Mouse (Mus musculus) heart, postnatal 0 days (tissue): ENCODE measurements at regions not wholly inside any gene's neighbourhood (a gene's known extent, or its start where the extent isn't known, plus 50 kb on each side); places are given as distances from the start of the nearest gene placed in this dataset.

ENCODE experiments used
- ATAC-seq: fragments of 200-750 bp; cut with Nextera tagmentation; 2 replicates; pipeline ENCODE4 v1.8.0; 2017; ENCODE audit warnings: low read depth, moderate number of reproducible peaks, moderate library complexity; ENCODE audit not compliant: insufficient read depth
- DNase-seq: peaks from one replicate; pipeline ENCODE4 v3.0.0-alpha.2; 2016; ENCODE audit warnings: low spot score
- H3K27ac ChIP-seq: fragments of 300-500 bp; sonication (generic); 2 replicates; pipeline ENCODE4 v1.5.1; 2014; ENCODE audit warnings: low read depth, mild to moderate bottlenecking
- H3K27me3 ChIP-seq: fragments of 300-500 bp; sonication (generic); 2 replicates; pipeline ENCODE4 v1.6.1; 2014; ENCODE audit warnings: low read length, mixed read lengths; ENCODE audit not compliant: control insufficient read depth, insufficient read depth
- H3K36me3 ChIP-seq: fragments of 300-500 bp; sonication (generic); replicated peaks from 2 replicates; pipeline ENCODE4 v1.6.1; 2014; ENCODE audit warnings: low read length, mixed read lengths; ENCODE audit not compliant: control insufficient read depth, insufficient read depth
- H3K4me1 ChIP-seq: fragments of 300-500 bp; sonication (generic); 2 replicates; pipeline ENCODE4 v1.6.1; 2014; ENCODE audit warnings: antibody characterized with exemption; ENCODE audit not compliant: control insufficient read depth, insufficient read depth
- H3K4me2 ChIP-seq: fragments of 300-500 bp; sonication (generic); 2 replicates; pipeline ENCODE4 v1.6.1; 2014; ENCODE audit warnings: low read depth, mild to moderate bottlenecking, low read length, moderate library complexity
- H3K4me3 ChIP-seq: fragments of 300-500 bp; sonication (generic); 2 replicates; pipeline ENCODE4 v1.5.1; 2014; ENCODE audit warnings: low read depth, low read length
- H3K9ac ChIP-seq: fragments of 300-500 bp; sonication (generic); replicated peaks from 2 replicates; pipeline ENCODE4 v1.6.1; 2014; ENCODE audit warnings: low read depth, low read length, mixed read lengths
- H3K9me3 ChIP-seq: fragments of 300-500 bp; sonication (generic); replicated peaks from 2 replicates; pipeline ENCODE4 v1.6.1; 2016; ENCODE audit warnings: low read length; ENCODE audit not compliant: control insufficient read depth
- CTCF ChIP-seq: IDR thresholded peaks from 2 replicates; pipeline ENCODE4 v1.5.1; 2016; ENCODE audit warnings: antibody characterized with exemption, control low read depth, low read depth
- EP300 ChIP-seq: IDR thresholded peaks from 2 replicates; pipeline ENCODE4 v1.6.1; 2016; ENCODE audit warnings: antibody characterized with exemption, low read depth
- WGBS: fragments of 180-500 bp; shearing (Covaris S2); extraction: QIAGEN DNeasy Blood & Tissue Kit; methylation state at CpG from one replicate; pipeline ENCODE4 v1.1.7; 2014; 5-methylcytosine and 5-hydroxymethylcytosine counted together

GRCm38 (mm10) chr12:92418458-92418857 is 569.5 kb upstream of the Sel1l start:
- no peaks in the 10 kb centered on the region for H3K36me3 ChIP-seq
- ATAC-seq, result no peak
- no peak overlapping the region for H3K4me3 ChIP-seq
- WGBS, result 73% methylated on average over 4 of the region's 4 CpGs
- H3K27me3 ChIP-seq, result no peaks in the 10 kb centered on the region
- no peaks in the 10 kb centered on the region for H3K4me1 ChIP-seq
- no peaks in the 10 kb centered on the region for H3K9me3 ChIP-seq
- TF ChIP-seq EP300 (no peak), CTCF (no peak)
- H3K27ac ChIP-seq, result no peak overlapping the region
- no peak for DNase-seq
- H3K4me2 ChIP-seq, result no peak overlapping the region
- H3K9ac ChIP-seq, result no peak overlapping the region

GRCm38 (mm10) chr12:92405506-92405905 is 556.5 kb upstream of the Sel1l start:
- H3K4me3 ChIP-seq, result no peak overlapping the region
- ATAC-seq (no peak), DNase-seq (no peak)
- no peaks in the 10 kb centered on the region for H3K9me3 ChIP-seq
- H3K4me1 ChIP-seq, result no peaks in the 10 kb centered on the region
- no peak overlapping the region for H3K4me2 ChIP-seq
- H3K27ac ChIP-seq, result no peak overlapping the region
- H3K36me3 ChIP-seq, result no peaks in the 10 kb centered on the region
- H3K9ac ChIP-seq, result no peak overlapping the region
- no peak for TF ChIP-seq EP300
- TF ChIP-seq CTCF, result no peak
- H3K27me3 ChIP-seq, result no peaks in the 10 kb centered on the region

- H3K27me3 ChIP-seq, result no peaks in the 10 kb centered on the region
- H3K4me2 ChIP-seq, result no peak overlapping the region
- no peak overlapping the region for H3K27ac ChIP-seq
- ATAC-seq (no peak), DNase-seq (no peak)
- WGBS, result 36% methylated on average over 1 of the region's 1 CpGs
- no peaks in the 10 kb centered on the region for H3K9me3 ChIP-seq
- no peaks in the 10 kb centered on the region for H3K4me1 ChIP-seq
- no peak overlapping the region for H3K9ac ChIP-seq
- H3K36me3 ChIP-seq, result no peaks in the 10 kb centered on the region
- H3K4me3 ChIP-seq, result no peak overlapping the region
- TF ChIP-seq EP300 (no peak), CTCF (no peak)
These were observed 552.0 kb upstream of the Sel1l start for GRCm38 (mm10) chr12:92400987-92401386.

- no peaks in the 10 kb centered on the region for H3K4me1 ChIP-seq
These were observed 537.2 kb upstream of the Sel1l start for GRCm38 (mm10) chr12:92386195-92386594.

GRCm38 (mm10) chr12:92384266-92384937 is 535.4 kb upstream of the Sel1l start:
- DNase-seq (no peak), ATAC-seq (no peak)
- no peak overlapping the region for H3K4me2 ChIP-seq
- no peak for TF ChIP-seq EP300
- H3K4me3 ChIP-seq, result no peak overlapping the region
- no peak overlapping the region for H3K27ac ChIP-seq
- H3K9ac ChIP-seq, result no peak overlapping the region
- H3K36me3 ChIP-seq, result no peaks in the 10 kb centered on the region
- no peaks in the 10 kb centered on the region for H3K4me1 ChIP-seq
- H3K27me3 ChIP-seq, result no peaks in the 10 kb centered on the region
- WGBS, result 27% methylated on average over 5 of the region's 5 CpGs
- no peaks in the 10 kb centered on the region for H3K9me3 ChIP-seq

More at GRCm38 (mm10) chr12:92386195-92386594, 537.2 kb upstream of the Sel1l start:
- Histone ChIP-seq H3K4me3 (no peak overlapping the region), H3K36me3 (no peaks in the 10 kb centered on the region), H3K4me2 (no peak overlapping the region), H3K9ac (no peak overlapping the region), H3K27me3 (no peaks in the 10 kb centered on the region), H3K9me3 (no peaks in the 10 kb centered on the region), H3K27ac (no peak overlapping the region)
- 68% methylated on average over 2 of the region's 2 CpGs for WGBS
- DNase-seq, result no peak
- TF ChIP-seq CTCF (no peak), EP300 (no peak)
- ATAC-seq, result no peak

- no peak for ATAC-seq
- TF ChIP-seq EP300 (no peak), CTCF (no peak; the same call in 1 of the 2 replicates)
These were observed 530.2 kb upstream of the Sel1l start for GRCm38 (mm10) chr12:92379130-92379529.

More at GRCm38 (mm10) chr12:92379130-92379529, 530.2 kb upstream of the Sel1l start:
- Histone ChIP-seq H3K4me2 (no peak overlapping the region), H3K27me3 (no peaks in the 10 kb centered on the region), H3K9ac (no peak overlapping the region), H3K9me3 (no peaks in the 10 kb centered on the region), H3K27ac (no peak overlapping the region), H3K4me3 (no peak overlapping the region), H3K36me3 (no peaks in the 10 kb centered on the region), H3K4me1 (no peaks in the 10 kb centered on the region)
- no peak for DNase-seq
- 38% methylated on average over 3 of the region's 3 CpGs for WGBS
